Mouse (Mus musculus) spleen, adult 2 months (tissue): ENCODE results near the gene Slco1a1.
"Not testable (repeated sequence)": the region's sequence is repeated elsewhere in the genome, so short reads cannot be mapped to it uniquely, and the experiment has no call there.

Source experiments
- CTCF ChIP-seq: fragments of 200-500 bp; IDR thresholded peaks from 2 replicates; pipeline ENCODE4 v1.5.1; 2011; ENCODE audit warnings: mild to moderate bottlenecking, inconsistent platforms; ENCODE audit not compliant: insufficient read depth, insufficient read length, insufficient replicate concordance; ENCODE audit errors: extremely low read depth
- POLR2A ChIP-seq: fragments of 200-500 bp; IDR thresholded peaks from 2 replicates; pipeline ENCODE4 v1.6.1; 2011; ENCODE audit warnings: low read depth, low read length, inconsistent platforms

DNA sequence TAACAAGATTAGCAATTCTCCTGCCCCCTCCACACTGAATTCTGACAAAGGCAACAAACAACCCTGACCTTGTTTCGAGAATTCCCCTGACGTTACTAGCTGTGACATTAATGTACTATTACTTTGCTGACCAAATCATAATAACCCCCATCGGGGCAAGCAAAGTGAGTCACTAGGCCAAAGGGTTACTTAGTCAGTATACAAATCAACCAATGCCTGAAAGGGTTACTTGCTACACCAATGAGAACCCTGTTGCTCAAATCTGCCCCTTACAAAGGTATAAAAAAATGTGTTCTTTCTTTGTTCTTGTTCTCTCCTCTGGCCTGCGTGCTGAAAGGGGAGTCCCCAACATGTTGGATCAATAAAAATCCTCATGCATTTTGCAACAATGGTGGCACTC, 71.0 kb downstream of the Slco1a1 start:
- not testable (repeated sequence) for TF ChIP-seq POLR2A, CTCF
